Mouse (Mus musculus): ENCODE data around the gene Gngt2.

Gngt2 gene

GRCm38 (mm10) chr11:95826317-95827167 is 10.5 kb upstream of the Gngt2 start:
- no peak for DNase-seq (ENCODE audit: inconsistent ontology term)

- DNase-seq (ENCODE audit: inconsistent ontology term) = no peak
Observed at GRCm38 (mm10) chr11:95827168-95827447, 9.9 kb upstream of the Gngt2 start.

DNA sequence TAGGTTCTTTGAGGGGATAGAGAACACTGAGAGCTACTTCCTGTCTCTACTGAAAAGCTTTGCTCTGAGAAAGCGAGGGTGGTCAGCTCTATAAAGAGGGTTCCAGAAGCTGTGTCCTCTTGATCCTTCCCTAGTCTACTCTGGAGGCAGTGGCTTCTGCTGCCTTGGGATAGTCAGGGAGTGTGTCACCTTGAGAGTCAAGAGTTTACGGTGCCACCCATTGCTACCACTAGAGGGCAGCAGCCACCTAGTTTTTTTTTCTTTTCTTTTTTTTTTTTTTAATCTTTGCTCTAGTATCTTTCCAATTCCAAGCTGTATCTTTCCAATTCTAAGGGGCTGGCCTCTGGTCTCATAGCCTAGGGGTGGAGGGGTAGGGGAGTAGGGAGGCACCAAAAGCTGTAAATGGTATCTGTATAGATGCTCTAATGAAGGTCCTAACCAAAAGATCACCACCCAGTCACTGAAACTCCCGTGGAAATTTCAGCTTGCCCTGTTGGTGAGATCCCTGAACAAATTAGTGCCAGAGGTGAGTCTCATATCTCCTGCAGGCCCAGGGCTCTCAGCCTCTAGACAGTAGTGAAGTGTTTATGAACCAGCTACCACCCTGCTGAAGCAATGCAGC is 9.4 kb upstream of the Gngt2 start:
- peak; percentile 58 for DNase-seq (ENCODE audit: inconsistent ontology term)

DNA sequence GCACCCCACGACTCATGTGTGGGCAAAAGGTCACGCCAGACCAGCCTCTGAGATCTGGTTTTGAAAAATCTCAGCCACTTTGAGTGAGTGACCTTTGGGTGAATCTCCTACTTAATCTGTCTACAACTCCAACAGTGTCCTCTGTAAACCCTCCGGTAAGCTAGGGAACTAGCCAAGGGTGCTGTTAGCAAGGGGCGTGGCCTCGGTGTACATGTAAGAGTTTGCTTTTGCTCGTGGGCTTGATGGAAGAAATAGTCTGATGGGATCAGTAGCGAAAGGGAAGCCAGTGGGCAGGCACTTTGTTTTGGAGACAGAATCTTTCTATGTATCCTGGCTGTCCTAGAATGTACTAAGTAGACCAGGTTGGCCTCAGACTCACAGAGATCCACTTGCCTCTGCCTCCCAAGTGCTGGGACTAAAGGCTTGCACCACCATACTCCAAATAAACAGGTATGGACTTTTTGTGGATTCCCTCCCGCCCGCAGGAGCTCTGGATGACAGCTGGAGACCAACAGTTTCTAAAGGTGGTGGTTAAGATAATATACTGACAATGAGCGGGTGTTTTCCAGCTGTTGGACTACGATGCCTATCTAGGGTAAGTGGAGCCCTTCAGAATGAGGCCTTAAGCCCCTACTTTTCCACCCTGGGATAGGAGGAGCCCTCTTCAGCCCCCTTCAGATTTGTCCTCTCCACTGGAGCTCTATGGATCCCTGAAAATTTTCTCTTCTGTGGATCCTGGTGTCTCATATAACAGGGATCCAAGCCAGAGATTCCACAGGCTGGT is 8.6 kb upstream of the Gngt2 start:
- no peak for DNase-seq (ENCODE audit: inconsistent ontology term)

- no peak for DNase-seq (ENCODE audit: inconsistent ontology term)
Observed at GRCm38 (mm10) chr11:95829526-95830050, 7.4 kb upstream of the Gngt2 start.

- DNase-seq (ENCODE audit: inconsistent ontology term) = no peak
Observed at GRCm38 (mm10) chr11:95830411-95831275, 6.4 kb upstream of the Gngt2 start.

DNA sequence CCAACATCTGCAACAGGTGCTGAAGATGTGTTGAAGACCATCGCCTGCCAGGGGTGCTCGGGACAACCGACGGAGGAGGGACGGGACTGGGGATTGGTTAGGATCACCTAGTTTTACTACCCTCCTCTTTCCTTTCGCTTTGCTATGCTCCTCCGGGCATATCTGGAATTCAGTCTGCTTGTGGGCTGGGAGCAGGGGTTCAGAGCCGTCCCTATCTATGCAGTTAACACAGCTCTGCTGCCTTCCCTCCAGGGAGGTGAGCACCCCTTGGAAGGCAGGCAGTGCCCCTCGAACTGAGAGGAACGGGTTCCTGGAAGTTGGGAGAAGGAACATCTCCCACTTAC is 5.8 kb upstream of the Gngt2 start:
- DNase-seq (ENCODE audit: inconsistent ontology term) = no peak

GRCm38 (mm10) chr11:95831641-95832040 is 5.4 kb upstream of the Gngt2 start:
- no peak for DNase-seq (ENCODE audit: inconsistent ontology term)

DNA sequence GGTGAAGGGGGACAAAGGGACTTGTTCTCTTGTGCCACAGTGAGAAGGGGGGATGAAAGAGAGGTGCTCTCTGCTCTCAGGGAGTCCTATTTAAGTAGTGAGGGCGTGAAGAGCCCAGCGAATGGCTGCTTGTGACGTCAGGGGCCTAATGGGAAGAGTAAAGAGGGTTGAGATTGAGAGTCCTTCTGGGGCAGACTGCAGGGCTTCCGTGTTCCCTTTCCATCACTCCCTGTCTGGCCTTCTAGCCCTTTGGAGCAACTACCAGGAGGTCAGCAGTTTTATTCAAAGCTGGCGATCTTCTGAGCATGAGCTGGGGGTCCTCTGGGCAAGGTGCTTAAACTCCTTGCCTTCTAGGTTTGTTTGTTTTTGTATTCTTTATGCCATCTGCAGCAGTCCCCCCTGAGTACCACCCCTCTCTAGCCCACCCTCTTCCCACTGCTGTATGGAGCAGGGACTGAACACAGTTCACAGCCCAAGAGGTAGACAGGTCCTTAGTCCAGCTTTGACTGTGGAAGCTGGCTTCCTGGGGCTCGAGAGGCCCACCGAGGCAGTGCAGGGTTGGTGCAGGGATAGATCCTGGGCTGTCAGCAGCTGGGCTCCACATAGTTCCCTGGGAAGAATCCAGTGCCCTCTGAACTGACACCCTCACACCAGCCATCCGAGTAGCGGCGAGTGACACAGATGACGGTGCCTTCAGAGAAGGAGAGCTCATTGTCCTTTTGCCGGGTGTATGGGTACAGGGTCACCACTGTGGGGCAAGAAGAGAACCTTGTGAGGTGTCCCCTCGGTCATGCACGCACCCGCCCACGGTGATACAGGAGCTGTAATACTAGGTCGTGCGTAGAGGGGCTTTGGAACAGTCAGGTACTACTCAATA is 4.6 kb upstream of the Gngt2 start:
- no peak for DNase-seq (ENCODE audit: inconsistent ontology term)

DNA sequence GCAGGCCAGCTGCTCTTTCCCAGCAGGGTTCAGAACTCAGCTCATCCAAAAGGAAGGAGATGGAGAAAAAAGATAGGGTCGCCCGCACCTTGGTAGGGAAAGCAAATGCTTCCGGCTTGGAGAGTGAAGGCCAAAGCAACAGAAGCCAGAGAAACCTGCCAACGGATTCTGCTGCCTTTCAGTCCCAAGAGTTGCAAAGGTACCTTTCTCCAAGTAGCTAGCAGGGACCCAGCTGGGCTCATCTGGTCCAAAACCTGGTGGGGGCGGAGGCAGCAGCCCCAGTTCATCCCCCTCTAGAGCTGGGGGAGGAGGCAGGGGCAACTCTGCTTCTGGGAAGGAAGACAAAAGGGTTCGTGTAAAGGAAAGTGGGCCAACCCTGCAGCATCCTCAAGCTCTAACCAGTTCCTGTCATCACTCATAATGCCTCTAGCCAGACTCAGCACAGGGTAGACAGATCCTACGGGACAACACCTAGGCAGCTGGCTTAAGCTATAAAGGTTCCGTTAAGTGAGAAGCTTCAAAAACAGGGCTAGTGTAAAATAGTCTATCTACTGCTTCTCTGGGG is 3.9 kb upstream of the Gngt2 start:
- no peak for DNase-seq (ENCODE audit: inconsistent ontology term)

DNA sequence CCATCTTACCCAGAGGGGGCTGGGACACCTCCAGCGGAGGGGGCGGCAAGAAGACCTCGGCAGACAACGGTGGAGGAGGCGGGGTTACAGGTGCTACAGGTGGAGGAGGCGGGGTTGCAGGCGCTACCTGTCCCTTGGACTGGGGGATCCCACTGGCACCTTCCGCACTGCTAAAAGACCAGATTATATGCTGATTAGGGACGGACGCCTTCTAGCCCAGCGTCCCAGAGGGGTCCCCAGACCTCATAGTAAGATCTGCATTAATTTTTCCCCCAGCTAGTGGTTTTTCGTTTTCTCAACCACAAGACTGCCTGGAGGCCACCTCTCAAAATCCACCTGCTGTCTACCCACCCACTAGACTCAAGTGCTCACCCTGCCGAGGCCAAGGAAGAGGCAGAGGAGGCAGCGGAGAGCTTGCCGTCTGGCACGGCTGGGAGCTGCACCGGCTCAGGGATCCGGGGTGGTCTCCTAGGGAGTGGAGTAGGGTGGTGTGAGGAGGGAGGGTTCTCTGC is 3.3 kb upstream of the Gngt2 start:
- no peak for DNase-seq (ENCODE audit: inconsistent ontology term)

- DNase-seq (ENCODE audit: inconsistent ontology term) = peak; percentile 19
Observed at GRCm38 (mm10) chr11:95834143-95834667, 2.8 kb upstream of the Gngt2 start.

DNA sequence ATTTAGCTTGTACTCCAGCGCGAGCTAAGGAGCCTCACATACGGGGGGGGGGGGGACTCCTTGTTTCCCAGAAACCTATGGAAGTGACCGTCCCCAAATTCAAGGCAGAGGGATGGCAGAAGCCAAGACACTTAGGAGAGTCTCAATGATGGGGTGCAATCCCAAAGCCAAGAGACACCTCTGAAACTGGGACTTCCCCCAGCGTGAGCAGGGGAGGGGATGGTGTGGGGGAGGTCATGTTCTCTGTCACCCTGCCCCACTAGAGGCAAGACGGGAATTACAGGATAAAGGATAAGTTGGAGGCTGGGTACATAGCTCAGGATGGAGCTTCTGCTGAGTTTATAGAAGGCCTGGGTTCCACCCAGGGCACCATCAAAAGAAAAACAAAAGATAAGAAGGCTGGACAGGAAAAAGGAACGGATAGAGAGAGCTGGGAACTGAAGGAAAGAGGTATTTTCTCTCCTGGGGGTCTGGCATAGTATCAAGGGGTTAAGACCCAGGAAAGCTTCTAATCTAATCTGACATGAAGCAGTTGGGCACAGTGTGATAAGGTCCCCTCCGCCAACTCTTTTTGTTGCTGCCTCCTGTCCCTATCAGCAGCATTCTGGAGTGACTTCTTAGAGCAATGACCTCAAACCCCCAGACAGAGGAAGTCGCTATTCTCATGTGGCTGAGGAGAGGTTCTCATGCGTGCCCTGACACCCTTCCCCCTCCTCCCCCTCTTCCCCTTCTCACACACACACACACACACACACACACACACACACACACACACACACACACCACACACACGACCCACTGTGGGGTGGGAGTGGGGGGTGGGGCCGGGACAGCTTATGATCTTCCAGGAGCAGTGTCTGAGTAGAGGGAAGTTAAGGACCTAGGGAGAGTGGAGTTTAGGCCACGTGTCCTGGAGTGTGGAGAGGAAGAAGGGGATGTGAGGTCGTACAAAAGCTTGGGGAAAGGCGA is 2.0 kb upstream of the Gngt2 start:
- no peak for DNase-seq (ENCODE audit: inconsistent ontology term)

GRCm38 (mm10) chr11:95835832-95836231 is 1.2 kb upstream of the Gngt2 start:
- no peak for DNase-seq (ENCODE audit: inconsistent ontology term)

GRCm38 (mm10) chr11:95836433-95836832 is 583 bp upstream of the Gngt2 start:
- no peak for DNase-seq (ENCODE audit: inconsistent ontology term)

DNA sequence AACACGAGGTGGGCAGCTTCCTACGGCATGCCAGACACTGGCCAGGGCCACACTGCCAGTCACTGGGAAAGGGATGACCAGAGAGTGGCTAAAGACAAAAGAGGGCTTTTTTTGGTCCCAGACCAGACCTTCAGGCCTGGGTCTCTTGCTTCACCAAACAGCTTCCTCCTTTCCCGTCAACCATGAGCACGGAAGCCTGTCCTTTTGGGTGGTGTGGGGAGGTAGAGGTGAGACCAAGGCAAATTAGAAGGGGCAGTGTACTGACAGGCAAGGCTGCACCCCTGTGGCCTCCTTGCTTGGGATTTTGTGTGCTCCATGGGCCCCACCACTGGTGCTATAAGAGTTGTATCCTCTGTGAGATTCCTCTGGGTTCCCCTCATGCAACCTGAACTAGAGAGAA is 1.6 kb downstream of the Gngt2 start:
- no peak for DNase-seq (ENCODE audit: inconsistent ontology term)

GRCm38 (mm10) chr11:95838999-95839868 is 2.2 kb downstream of the Gngt2 start:
- DNase-seq (ENCODE audit: inconsistent ontology term) = no peak
